Mouse (Mus musculus): Measurements from ENCODE around the gene Lcmt2. TPM values are rescaled to one million over a fixed set of nuclear protein-coding genes. Genes with fewer than 3 reads are reported as not detected.

The Lcmt2 gene
- polyA plus RNA-seq (2015; fragmentation: Nextera tagmentation; extraction: Ambion mirVana) = 11.0 and 12.8 TPM in 2 replicates

DNA sequence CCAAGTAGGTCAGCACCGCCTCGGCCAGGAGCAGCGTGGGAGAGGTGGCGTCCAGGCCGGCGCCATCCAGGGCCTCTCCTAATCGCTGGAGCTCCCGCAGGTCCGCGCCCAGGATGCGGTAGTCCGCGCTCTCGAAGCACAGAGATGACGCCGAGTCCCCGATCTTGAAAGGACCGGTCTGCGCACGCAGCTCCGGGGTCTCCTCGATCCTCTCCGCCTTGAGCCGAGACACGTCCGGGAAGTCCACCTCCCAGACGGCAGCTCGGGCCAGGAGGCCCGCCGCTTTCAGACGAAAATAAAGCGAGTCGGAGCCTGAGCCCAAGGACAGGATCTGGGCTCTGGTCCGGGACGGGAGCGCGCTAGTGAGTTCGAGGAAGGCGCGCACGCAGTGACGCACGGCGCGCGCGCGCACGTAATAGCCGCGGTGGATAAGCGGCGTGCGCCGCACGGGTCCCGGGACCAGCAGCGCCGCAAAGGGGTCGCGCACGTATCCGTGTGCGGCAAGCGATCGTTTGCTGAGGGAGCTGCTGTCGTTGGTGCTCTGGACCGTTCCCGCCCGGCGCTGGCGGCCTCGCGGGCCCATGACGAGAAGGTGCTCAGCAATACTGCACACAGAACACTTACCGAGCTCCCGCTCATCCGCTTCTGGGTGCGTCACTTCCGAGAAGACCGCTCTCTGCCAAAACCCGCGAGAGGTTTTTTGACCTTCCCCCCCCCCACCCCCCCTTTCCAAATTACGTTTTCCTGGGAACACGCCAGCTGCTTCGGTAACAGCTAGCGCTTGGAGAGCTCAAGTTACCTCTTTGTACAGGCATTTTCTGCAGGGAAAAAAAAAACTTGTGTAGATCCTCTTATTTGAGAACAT lies at the start of gene Lcmt2, which contains the start of gene Adal:
Lcmt2 (minus strand) TSS at position 636 of the 865 bp plus-strand sequence.
Adal (plus strand) TSS at position 411 of the 865 bp plus-strand sequence.

DNA sequence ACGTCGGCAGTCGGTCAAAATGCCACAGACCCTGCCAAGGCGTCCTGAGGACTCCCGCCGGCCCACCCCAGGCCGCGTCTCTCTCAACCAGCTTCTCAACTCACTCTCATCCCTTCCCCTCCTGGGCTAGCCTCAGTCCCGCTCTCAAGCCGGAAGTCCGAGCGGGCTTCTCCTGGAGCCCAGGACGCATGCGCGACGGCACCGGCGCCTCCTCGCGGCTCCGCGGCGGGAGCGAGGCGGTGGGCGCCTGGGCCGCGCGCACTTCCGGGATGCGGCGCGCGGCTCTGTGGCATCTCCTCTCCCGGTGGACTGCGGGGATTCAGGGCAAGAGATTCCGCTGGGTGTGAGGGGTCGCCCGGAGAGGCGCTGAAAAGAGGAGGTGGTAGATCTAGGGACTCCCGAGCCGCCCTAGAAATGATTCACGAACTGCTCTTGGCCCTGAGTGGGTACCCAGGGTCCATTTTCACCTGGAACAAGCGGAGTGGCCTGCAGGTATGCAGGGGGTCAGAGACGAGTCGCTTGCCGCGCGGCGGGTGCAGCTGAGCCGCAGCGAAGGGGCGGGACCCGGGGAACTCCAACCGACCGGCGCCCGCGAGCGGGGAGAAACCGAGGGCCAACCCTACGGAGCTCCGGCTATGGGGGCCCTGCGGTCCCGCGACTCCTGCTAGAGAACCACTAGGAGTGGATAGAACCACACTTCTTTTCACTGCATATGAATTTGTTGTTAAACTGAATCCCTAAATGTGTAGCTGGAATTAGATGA lies 30.7 kb upstream of the Lcmt2 start, which contains the start of gene Zscan29:
Zscan29 (minus strand) TSS at position 146 of the 763 bp plus-strand sequence.

DNA sequence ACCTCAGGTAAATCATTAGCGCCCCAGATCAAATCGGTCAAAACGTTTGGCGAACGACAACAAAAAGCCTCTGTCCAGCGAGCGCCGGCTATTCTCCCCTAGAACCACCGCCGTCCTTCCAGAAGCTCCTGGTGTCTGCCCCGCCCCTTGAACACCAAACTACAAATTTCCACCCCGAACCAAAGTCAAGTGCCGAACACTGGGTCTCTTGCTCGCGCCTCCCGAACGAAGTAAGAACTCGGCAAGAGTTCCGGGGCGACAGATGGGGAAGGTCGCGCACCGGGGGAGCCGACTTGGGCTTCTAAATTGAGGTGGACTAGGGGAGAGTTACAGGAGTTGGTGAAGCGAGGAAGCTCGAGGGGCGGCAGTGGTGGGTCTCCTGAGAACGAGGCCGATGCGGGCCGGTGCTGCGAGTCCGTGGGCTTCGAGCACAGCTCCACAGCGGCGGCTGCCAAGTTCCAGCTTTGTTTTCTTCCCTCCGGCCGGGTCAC lies 30.1 kb upstream of the Lcmt2 start, which contains the start of gene Tubgcp4:
Tubgcp4 (plus strand) TSS at position 174 of the 491 bp plus-strand sequence.

DNA sequence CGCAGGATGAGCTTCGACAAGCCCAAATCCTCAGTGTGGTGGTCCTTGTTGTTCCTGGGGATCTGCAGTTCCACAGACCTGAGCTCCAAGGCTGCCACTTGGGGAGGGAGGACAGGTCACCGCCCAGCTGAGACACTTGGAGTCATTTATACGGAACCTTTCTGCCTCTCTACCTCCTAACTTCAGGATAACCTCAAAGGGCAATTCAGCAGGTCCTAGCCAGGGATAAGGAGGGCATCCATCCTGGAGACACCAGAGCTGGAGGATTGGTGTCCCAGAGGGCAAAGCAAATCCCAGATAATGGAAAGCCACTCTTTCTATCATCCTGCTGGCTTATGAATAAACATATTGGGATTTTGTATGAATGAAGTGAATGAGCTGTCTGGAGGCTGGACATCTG lies 30.8 kb downstream of the Lcmt2 start, which contains the start of gene Tgm7:
Tgm7 (minus strand) TSS at position 101 of the 400 bp plus-strand sequence.

DNA sequence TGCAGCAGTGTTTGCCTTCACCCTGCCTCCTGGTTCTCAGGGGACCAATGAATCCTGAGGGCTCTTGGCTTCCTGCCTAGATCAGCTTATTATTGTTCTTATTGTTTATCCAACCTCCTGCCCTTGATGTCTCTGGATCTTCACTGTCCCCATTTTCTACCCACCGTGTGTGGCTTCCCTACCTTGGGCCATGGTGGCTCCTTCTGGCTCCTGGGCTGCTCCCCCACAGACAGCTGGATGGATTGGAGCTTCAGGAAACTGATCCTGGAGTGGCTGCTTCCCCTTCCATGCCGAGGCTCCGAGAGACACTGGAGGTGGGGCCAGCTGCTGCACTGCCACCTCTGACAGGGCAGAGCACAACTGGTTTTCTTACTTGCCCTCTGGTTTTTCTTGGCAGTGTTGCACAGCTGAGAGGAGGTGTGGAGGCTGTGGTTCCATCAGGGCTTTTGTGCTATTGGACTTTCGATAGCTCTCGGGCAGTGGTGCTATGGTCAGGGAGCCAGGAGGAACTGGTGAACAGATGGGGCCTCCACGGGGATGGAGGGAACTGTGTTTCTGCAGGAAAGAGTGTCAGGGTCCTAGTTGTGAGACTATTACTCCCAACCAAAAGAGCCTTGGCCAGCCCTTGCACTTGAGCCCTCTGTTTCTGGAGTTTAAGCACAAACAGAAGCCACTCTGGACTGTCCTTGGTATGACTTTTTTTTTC lies 54.8 kb downstream of the Lcmt2 start, which contains the start of gene Tgm5:
Tgm5 (minus strand) TSS at position 362 of the 706 bp plus-strand sequence.

Other genes starting within 250 kb of the Lcmt2 start
- 10.3 and 10.9 TPM in 2 replicates for gene Ubr1, start 169.9 kb downstream of the Lcmt2 start, polyA plus RNA-seq (2015; fragmentation: Nextera tagmentation; extraction: Ambion mirVana)
- 1.6 and 1.8 TPM in 2 replicates for gene Tmem62, start 163.6 kb downstream of the Lcmt2 start, polyA plus RNA-seq (2015; fragmentation: Nextera tagmentation; extraction: Ambion mirVana)
- gene Ccndbp1, start 132.2 kb downstream of the Lcmt2 start, polyA plus RNA-seq (2015; fragmentation: Nextera tagmentation; extraction: Ambion mirVana) = 27.1 and 27.3 TPM in 2 replicates
- 0.12 and 0.15 TPM in 2 replicates for gene Epb42, start 103.6 kb downstream of the Lcmt2 start, polyA plus RNA-seq (2015; fragmentation: Nextera tagmentation; extraction: Ambion mirVana)
- gene Tgm5, start 54.8 kb downstream of the Lcmt2 start, polyA plus RNA-seq (2015; fragmentation: Nextera tagmentation; extraction: Ambion mirVana) = 0.27 TPM in 1 of 2 replicates, not detected in the other
- not detected in 2 replicates for gene Tgm7, start 30.9 kb downstream of the Lcmt2 start, polyA plus RNA-seq (2015; fragmentation: Nextera tagmentation; extraction: Ambion mirVana)
- 11.2 and 11.6 TPM in 2 replicates for gene Adal, start 225 bp downstream of the Lcmt2 start, polyA plus RNA-seq (2015; fragmentation: Nextera tagmentation; extraction: Ambion mirVana)
- gene Tubgcp4, start 30.0 kb upstream of the Lcmt2 start, polyA plus RNA-seq (2015; fragmentation: Nextera tagmentation; extraction: Ambion mirVana) = 12.4 and 14.3 TPM in 2 replicates
- gene Zscan29, start 30.5 kb upstream of the Lcmt2 start, polyA plus RNA-seq (2015; fragmentation: Nextera tagmentation; extraction: Ambion mirVana) = 3.9 TPM in 2 replicates
- gene Trp53bp1, start 130.8 kb upstream of the Lcmt2 start, polyA plus RNA-seq (2015; fragmentation: Nextera tagmentation; extraction: Ambion mirVana) = 10.7 and 16.0 TPM in 2 replicates
- gene Map1a, start 148.9 kb upstream of the Lcmt2 start, polyA plus RNA-seq (2015; fragmentation: Nextera tagmentation; extraction: Ambion mirVana) = 2.0 TPM in 2 replicates
- 7.0 and 8.7 TPM in 2 replicates for gene Ppip5k1, start 214.7 kb upstream of the Lcmt2 start, polyA plus RNA-seq (2015; fragmentation: Nextera tagmentation; extraction: Ambion mirVana)
- gene Ckmt1, start 217.1 kb upstream of the Lcmt2 start, polyA plus RNA-seq (2015; fragmentation: Nextera tagmentation; extraction: Ambion mirVana) = 2.0 TPM in 1 of 2 replicates, not detected in the other
- not detected in 2 replicates for gene Strc, start 246.5 kb upstream of the Lcmt2 start, polyA plus RNA-seq (2015; fragmentation: Nextera tagmentation; extraction: Ambion mirVana)